Mouse (Mus musculus): ENCODE results near the gene Tbce. TPM values are rescaled to one million over a fixed set of nuclear protein-coding genes. Genes with fewer than 3 reads are reported as not detected.
"Not testable (repeated sequence)": the region's sequence is repeated elsewhere in the genome, so short reads cannot be mapped to it uniquely, and the experiment has no call there.

The Tbce gene
- polyA plus RNA-seq, 1 experiment from 2014 or later: 56.7 TPM

DNA sequence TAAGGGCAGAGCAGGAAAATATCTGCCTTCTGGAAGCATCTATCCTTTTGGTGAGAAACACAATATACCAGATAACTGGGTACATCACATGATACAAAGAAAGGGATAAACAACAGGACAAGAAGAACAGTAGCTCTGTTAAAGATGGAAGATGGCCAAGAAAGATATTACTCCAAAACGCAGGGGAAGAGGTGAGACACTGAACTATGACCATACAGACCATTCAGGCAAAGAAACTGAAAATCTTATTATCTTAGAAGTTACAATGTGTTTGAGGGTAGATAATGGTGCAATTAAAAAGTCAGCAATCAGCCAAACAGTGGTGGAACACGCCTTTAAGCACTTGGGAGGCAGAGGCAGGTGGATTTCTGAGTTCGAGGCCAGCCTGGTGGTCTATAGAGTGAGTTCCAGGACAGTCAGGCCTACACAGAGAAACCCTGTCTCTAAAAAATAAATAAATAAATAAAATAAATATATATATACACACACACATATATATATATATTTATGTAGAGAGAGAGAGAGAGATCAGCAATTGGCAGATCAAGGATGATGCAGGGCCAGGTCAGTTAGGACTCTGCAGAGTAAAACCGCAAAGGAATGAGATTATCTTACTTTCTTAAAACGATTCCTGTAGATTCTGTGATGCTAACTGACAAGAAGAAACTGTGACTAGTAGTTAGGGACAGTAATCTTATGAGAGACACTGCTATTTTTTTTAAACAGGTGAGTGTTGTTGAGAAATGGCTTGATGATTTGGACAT lies 5.9 kb downstream of the Tbce start:
- no peak overlapping the region for H3K9ac ChIP-seq
- H3K36me3 ChIP-seq: peaks cover 6% of the 10 kb centered on the region; the same call in 1 of the 2 replicates
- no peak overlapping the region for H3K4me2 ChIP-seq (replicated peaks)
- no peaks in the 10 kb centered on the region for H3K9me3 ChIP-seq (replicated peaks)
- H3K4me3 ChIP-seq (replicated peaks): no peak overlapping the region
- WGBS: 85% methylated on average over 5 of the region's 5 CpGs
- no peak for ATAC-seq (ENCODE audit: insufficient number of reproducible peaks, low FRiP score, low TSS enrichment, low read depth)
- no peaks in the 10 kb centered on the region for H3K27me3 ChIP-seq
- peaks cover 2% of the 10 kb centered on the region; the same call in 1 of the 2 replicates for H3K4me1 ChIP-seq
- H3K27ac ChIP-seq (replicated peaks): no peak overlapping the region

DNA sequence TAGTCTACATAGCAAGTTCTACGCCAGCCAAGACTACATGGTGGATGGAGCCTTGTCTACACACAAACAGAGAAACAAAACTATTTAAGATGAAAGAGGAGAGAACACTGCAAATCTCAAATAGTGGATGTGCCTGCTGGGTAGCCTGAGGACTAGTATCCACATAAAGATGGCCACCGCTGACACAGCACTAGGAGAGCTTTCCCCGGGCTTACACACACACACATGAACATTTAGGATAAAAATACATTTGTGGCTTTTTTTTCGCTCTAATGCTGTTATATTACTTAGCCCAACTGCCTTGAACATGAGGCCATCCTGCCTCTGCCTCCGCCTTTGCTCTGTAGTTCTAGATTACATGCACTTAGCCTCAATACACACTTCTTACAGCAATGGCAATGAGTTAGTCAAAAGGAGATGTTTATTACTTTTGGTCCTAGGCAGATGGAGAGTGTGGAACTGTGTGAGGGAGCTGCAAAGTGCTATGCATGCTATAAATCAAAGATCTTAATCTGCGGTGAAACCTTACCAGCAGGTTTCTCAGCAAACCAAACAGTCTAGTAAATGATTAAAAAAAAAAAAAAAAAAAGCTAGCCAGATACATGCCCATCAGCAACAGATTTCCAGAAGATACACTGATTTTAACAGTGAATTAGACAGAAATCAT lies 13.2 kb downstream of the Tbce start:
- Histone ChIP-seq H3K27ac (replicated peaks) (no peak overlapping the region), H3K36me3 (peaks cover 21% of the 10 kb centered on the region; the same call in 1 of the 2 replicates), H3K4me1 (no peaks in the 10 kb centered on the region), H3K4me2 (replicated peaks) (no peak overlapping the region), H3K4me3 (replicated peaks) (no peak overlapping the region), H3K9me3 (replicated peaks) (no peaks in the 10 kb centered on the region), H3K9ac (no peak overlapping the region), H3K27me3 (no peaks in the 10 kb centered on the region)
- ATAC-seq (ENCODE audit: insufficient number of reproducible peaks, low FRiP score, low TSS enrichment, low read depth): no peak
- WGBS: 92% methylated on average over 6 of the region's 6 CpGs

DNA sequence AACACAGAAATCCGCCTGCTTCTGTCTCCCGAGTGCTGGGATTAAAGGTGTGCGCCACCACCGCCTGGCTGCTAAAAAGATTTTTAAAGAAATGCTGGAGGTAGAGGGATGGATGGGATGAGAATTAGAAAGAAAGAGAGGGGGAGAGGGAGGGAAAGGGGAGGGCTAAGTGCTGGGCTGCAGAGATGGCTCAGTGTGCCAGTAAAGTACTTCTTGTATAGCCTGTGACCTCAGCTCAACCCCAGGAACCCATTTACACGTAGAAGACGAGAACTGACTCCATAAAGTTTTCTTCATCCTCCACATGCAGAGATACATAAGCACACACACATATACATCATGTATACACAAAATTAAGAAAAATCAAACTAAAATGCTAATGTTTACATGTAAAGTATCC lies 13.9 kb downstream of the Tbce start:
- 94% methylated on average over 6 of the region's 6 CpGs for WGBS
- no peaks in the 10 kb centered on the region for H3K9me3 ChIP-seq (replicated peaks)
- no peak overlapping the region for H3K27ac ChIP-seq (replicated peaks)
- peaks cover 21% of the 10 kb centered on the region; the same call in 1 of the 2 replicates for H3K36me3 ChIP-seq
- no peak overlapping the region for H3K4me3 ChIP-seq (replicated peaks)
- ATAC-seq (ENCODE audit: insufficient number of reproducible peaks, low FRiP score, low TSS enrichment, low read depth): no peak
- no peak overlapping the region for H3K9ac ChIP-seq
- no peaks in the 10 kb centered on the region for H3K27me3 ChIP-seq
- no peak overlapping the region for H3K4me2 ChIP-seq (replicated peaks)
- H3K4me1 ChIP-seq: no peaks in the 10 kb centered on the region

DNA sequence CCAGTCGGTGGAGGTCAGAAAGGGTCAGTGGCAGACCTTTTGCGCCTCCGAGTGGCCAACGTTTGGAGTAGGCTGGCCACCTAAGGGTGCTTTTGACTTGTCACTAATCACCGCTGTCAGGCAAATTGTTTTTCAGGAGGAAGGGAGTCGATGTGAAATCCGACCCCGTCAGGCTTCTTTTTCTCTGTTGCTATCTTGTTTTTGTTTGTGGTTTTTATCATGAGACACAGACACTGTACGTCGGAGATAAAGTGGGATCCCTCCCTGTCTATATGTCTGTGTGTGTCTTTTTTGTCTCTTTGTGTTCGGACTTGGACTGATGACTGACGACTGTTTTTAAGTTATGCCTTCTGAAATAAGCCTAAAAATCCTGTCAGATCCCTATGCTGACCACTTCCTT lies 18.0 kb downstream of the Tbce start:
- H3K36me3 ChIP-seq: peaks cover 22% of the 10 kb centered on the region
- not testable (repeated sequence) for ATAC-seq (ENCODE audit: insufficient number of reproducible peaks, low FRiP score, low TSS enrichment, low read depth); H3K9ac ChIP-seq; H3K4me2 ChIP-seq (replicated peaks); H3K4me1 ChIP-seq; H3K9me3 ChIP-seq (replicated peaks); H3K4me3 ChIP-seq (replicated peaks); H3K27ac ChIP-seq (replicated peaks); H3K27me3 ChIP-seq
- WGBS: 70% methylated on average over 10 of the region's 12 CpGs

DNA sequence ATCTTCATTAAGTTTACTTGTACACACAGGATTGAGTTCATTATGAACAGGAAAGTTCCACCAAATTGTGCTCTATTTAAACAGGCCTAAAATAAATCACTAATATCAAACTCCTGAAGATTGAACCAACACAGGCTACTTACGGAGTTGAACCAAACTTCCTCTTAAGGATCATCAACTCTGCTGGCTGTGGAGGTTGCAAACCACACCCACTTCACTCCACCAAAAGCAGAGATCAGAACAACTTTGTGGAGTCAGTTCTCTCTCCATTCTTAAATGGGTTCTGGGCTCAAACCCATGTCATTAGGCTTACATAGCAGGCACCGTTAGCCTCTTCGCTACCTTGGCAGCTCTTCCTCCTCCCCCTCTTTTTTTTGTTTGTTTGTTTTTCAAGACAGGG lies 20.6 kb downstream of the Tbce start:
- WGBS: 93% methylated on average over 3 of the region's 3 CpGs
- Histone ChIP-seq H3K9ac (no peak overlapping the region), H3K36me3 (peaks cover 27% of the 10 kb centered on the region), H3K4me1 (no peaks in the 10 kb centered on the region), H3K27ac (replicated peaks) (no peak overlapping the region), H3K27me3 (no peaks in the 10 kb centered on the region), H3K4me2 (replicated peaks) (no peak overlapping the region), H3K9me3 (replicated peaks) (no peaks in the 10 kb centered on the region), H3K4me3 (replicated peaks) (no peak overlapping the region)
- no peak for ATAC-seq (ENCODE audit: insufficient number of reproducible peaks, low FRiP score, low TSS enrichment, low read depth)

DNA sequence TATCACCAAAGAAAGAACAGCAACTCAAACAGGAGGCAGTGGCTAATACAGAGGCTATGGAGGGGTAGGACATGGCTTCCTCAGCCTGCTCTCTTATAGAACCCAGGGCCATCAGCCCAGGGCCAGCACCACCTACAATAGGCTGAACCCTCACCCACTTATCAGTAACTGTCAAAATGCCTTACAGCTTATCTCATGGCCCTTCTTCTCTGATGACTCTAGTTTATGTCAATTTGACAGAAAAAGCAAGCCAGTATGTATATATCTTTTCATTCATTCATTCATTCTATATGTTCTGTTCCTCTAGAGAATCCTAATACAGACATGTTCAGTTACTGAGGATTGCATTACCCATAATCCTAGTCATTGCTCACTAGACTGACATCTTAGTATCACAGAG lies 21.2 kb downstream of the Tbce start:
- Histone ChIP-seq H3K9me3 (replicated peaks) (no peaks in the 10 kb centered on the region), H3K4me2 (replicated peaks) (no peak overlapping the region), H3K27me3 (no peaks in the 10 kb centered on the region), H3K4me3 (replicated peaks) (no peak overlapping the region), H3K4me1 (no peaks in the 10 kb centered on the region), H3K27ac (replicated peaks) (no peak overlapping the region), H3K36me3 (peaks cover 30% of the 10 kb centered on the region), H3K9ac (no peak overlapping the region)
- no peak for ATAC-seq (ENCODE audit: insufficient number of reproducible peaks, low FRiP score, low TSS enrichment, low read depth)

DNA sequence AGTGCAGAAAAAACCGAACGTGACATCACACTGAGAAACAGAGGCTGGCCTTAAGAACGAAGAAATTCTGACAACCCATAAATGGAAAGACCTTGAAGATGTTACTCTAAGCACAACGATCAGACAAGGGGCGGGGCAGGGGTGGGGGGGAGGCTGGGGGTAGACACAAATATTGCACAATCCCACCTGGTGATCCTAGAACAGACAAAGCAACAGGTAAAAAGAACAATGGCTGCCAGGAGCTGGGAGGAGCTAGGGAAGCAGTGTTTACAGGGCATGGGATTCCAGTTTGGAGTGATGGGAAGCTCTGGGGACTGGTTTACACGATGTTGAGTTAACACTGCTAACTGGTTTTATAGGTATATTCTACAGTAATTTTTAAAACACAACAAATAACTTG lies 23.8 kb downstream of the Tbce start:
- Histone ChIP-seq H3K9ac (no peak overlapping the region), H3K4me2 (replicated peaks) (no peak overlapping the region), H3K9me3 (replicated peaks) (no peaks in the 10 kb centered on the region), H3K4me1 (no peaks in the 10 kb centered on the region), H3K36me3 (peaks cover 49% of the 10 kb centered on the region), H3K27ac (replicated peaks) (no peak overlapping the region), H3K4me3 (replicated peaks) (no peak overlapping the region), H3K27me3 (no peaks in the 10 kb centered on the region)
- no peak for ATAC-seq (ENCODE audit: insufficient number of reproducible peaks, low FRiP score, low TSS enrichment, low read depth)
- WGBS: 84% methylated on average over 6 of the region's 6 CpGs

DNA sequence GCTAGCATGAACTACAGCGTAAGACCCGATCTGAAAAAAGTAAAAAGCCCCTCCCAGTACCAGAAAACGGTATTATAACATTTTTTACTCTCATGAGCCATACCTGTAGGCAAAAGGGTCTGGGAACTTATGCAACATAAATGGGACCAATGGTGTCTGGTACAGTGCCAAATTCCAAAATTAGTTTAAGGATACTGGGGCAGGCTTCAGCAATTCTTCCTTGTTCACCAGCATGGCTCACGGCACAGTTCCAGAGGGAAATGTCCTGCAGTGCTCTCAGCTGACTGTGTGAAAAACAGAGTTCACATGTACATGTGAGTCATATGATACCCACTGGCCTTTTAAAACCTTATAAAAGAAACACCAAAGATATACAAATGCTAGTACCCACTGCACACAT lies 24.9 kb downstream of the Tbce start:
- 85% methylated on average over 4 of the region's 4 CpGs for WGBS
- H3K4me1 ChIP-seq: no peaks in the 10 kb centered on the region
- no peak overlapping the region for H3K4me3 ChIP-seq (replicated peaks)
- H3K9me3 ChIP-seq (replicated peaks): no peaks in the 10 kb centered on the region
- no peak overlapping the region for H3K9ac ChIP-seq
- peaks cover 46% of the 10 kb centered on the region for H3K36me3 ChIP-seq
- no peak overlapping the region for H3K27ac ChIP-seq (replicated peaks)
- no peak for ATAC-seq (ENCODE audit: insufficient number of reproducible peaks, low FRiP score, low TSS enrichment, low read depth)
- no peak overlapping the region for H3K4me2 ChIP-seq (replicated peaks)
- H3K27me3 ChIP-seq: no peaks in the 10 kb centered on the region

DNA sequence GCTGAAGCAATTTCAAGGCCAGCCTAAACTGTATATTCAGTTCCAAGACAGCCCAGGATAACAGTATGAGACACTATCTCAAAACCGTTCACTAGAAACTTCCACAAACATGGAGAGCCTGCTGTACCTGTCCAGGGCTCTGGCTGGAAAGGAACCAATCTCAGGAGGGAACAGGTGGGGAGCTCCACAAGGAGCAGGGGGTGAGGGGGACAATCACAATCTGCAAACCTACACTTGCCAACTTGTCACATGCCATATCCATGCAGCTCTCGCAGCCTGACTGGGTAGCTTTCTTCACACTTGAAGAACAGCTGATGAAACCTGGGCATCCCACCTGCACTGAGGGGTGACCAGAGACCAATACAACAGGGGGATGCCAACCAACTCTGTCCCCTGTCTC lies 25.4 kb downstream of the Tbce start:
- Histone ChIP-seq H3K4me1 (no peaks in the 10 kb centered on the region), H3K27me3 (no peaks in the 10 kb centered on the region), H3K4me2 (replicated peaks) (no peak overlapping the region), H3K27ac (replicated peaks) (no peak overlapping the region), H3K36me3 (peaks cover 45% of the 10 kb centered on the region), H3K4me3 (replicated peaks) (no peak overlapping the region), H3K9me3 (replicated peaks) (no peaks in the 10 kb centered on the region), H3K9ac (no peak overlapping the region)
- WGBS: 92% methylated on average over 2 of the region's 2 CpGs
- no peak for ATAC-seq (ENCODE audit: insufficient number of reproducible peaks, low FRiP score, low TSS enrichment, low read depth)

DNA sequence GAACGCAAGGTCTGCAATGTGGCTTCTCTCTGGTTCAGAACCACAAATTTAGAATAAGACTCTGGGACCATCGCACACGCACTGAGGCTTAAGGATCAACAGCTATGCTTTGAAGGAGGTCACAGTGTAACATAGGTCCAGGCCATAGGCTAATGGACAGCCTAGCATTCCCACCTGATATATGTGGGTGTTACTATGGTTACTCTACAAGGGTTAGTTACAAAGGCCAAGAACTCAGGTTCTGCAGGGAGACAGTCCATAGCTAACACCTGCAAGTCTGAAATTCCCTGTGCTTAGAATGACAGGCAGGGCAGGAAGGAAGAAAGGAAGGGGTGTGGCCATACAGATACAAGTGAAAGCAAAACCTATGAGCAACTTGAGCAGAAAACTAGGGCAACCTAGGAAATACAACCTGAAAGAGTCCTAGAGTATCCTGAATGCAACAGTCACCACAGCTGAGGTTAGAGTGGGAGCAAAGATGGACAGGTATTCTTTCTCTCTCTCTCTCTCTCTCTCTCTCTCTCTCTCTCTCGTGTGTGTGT lies 27.9 kb downstream of the Tbce start:
- no peak for ATAC-seq (ENCODE audit: insufficient number of reproducible peaks, low FRiP score, low TSS enrichment, low read depth)
- peaks cover 43% of the 10 kb centered on the region for H3K36me3 ChIP-seq
- no peak overlapping the region for H3K27ac ChIP-seq (replicated peaks)
- H3K27me3 ChIP-seq: no peaks in the 10 kb centered on the region
- H3K4me1 ChIP-seq: no peaks in the 10 kb centered on the region
- 96% methylated on average over 4 of the region's 4 CpGs for WGBS
- no peaks in the 10 kb centered on the region for H3K9me3 ChIP-seq (replicated peaks)
- no peak overlapping the region for H3K9ac ChIP-seq
- no peak overlapping the region for H3K4me3 ChIP-seq (replicated peaks)
- no peak overlapping the region for H3K4me2 ChIP-seq (replicated peaks)

DNA sequence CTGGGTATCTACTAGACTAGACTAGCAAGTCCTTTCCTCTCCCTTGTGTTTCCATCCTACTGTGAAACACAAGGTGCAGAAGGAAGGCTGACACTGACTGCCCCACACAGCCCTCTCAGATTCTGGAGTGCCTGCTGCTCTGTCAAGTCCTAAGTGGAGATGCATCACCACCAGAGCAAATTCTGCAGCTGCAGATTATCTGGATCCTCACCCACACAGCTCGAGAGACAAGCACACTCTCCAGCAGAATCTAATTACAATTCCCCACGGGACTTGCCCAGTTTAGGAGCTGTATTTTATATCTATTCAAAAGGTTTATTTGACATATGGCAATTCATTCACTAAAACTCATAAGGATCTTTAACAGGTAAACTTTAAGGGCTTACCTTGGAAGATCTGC lies 33.4 kb downstream of the Tbce start:
- Histone ChIP-seq H3K36me3 (peaks cover 47% of the 10 kb centered on the region), H3K27ac (replicated peaks) (no peak overlapping the region), H3K9me3 (replicated peaks) (no peaks in the 10 kb centered on the region), H3K27me3 (no peaks in the 10 kb centered on the region), H3K4me2 (replicated peaks) (no peak overlapping the region), H3K4me1 (no peaks in the 10 kb centered on the region), H3K4me3 (replicated peaks) (no peak overlapping the region), H3K9ac (no peak overlapping the region)
- WGBS: 62% methylated on average over 2 of the region's 2 CpGs
- no peak for ATAC-seq (ENCODE audit: insufficient number of reproducible peaks, low FRiP score, low TSS enrichment, low read depth)
